Mouse (Mus musculus) adrenal gland, postnatal 4 days (tissue): Measurements from ENCODE around the gene Gm20517. TPM values are rescaled to one million over a fixed set of nuclear protein-coding genes. Genes with fewer than 3 reads are reported as not detected.
"Not testable (repeated sequence)": the region's sequence is repeated elsewhere in the genome, so short reads cannot be mapped to it uniquely, and the experiment has no call there.

Experiments used
- DNase-seq, 2 experiments: peaks; one replicate each; pipeline ENCODE4 v3.0.0; 2021 to 2022; ENCODE audit warnings: low spot score in 2 of 2, mixed read lengths in 2 of 2
- total RNA-seq, 2 experiments: library from RNA; stranded (reverse); gene quantifications; 2 replicates each; pipeline ENCODE4 v1.2.3; 2021

Gm20517 gene
- total RNA-seq, 2 experiments from 2014 or later: 4.1 to 4.8 TPM

- no peak for DNase-seq
Observed at GRCm38 (mm10) chr17:47625088-47625487, 13.7 kb downstream of the Gm20517 start.

- DNase-seq: no peak
Observed at GRCm38 (mm10) chr17:47626031-47626430, 14.6 kb downstream of the Gm20517 start.

DNA sequence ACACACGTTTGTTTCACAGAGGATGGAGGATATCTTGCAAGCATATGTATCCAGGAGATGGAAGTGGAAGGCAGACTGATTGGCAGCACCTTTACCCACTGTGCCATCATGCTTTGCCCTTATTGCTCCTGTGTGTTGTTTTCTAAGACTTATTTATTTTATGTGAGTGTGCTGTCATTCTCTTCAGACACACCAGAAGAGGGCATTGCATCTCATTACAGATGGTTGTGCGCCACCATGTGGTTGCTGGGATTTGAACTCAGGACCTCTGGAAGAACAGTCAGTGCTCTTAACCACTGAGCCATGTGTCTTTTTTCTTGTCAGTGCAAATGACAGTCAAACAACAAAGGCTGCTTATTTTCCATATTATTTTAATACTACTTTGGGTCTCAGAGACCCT, 16.4 kb downstream of the Gm20517 start:
- DNase-seq: no peak

- peak; percentile 82 to 90 for DNase-seq
Observed at GRCm38 (mm10) chr17:47628851-47629676, 17.7 kb downstream of the Gm20517 start.

- peak in 1 of 2 experiments; percentile 27 for DNase-seq
Observed at GRCm38 (mm10) chr17:47629717-47630677, 18.6 kb downstream of the Gm20517 start.

GRCm38 (mm10) chr17:47630678-47631065, 19.3 kb downstream of the Gm20517 start, which contains the start of gene Usp49:
Gene Usp49 (plus strand): TSS chr17:47630690.
- no peak for DNase-seq

GRCm38 (mm10) chr17:47632181-47632840, 20.9 kb downstream of the Gm20517 start:
- DNase-seq: no peak

DNA sequence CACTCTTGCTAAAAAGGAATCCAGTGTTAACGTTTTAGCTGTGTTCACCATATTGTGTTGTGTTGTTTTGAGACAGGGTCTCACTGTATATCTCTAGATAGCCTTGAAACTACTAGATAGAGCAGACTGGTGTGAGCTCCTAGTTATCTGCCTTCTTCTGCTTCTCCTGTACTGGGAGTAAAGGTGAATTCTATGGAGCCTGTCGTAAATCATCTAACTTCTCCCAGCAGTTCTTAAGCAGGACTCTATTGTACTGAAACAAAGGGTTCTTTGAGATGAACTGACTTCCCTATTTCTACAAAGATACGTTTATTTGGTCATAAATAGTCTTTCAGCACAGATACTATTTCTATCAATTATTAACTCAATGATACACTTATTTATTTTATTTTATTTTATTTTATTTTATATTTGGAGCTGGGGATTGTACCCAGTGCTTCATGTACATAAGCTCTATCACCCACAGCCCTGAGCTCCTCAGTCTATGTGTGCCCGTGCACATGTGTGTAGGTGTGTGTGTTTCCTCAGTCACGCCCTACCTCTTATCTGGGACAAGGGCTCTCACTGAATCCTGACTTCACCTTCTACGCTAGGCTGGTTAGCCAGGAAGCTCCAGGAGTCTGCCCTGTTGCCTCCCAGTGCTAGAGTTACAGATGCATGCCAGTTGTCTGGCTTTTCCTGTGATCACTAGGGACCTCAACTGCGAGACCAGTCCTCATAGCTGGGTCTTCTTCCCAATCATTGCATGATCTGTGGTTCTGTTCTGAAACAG, 22.8 kb downstream of the Gm20517 start:
- no peak for DNase-seq

GRCm38 (mm10) chr17:47642992-47643391, 31.6 kb downstream of the Gm20517 start:
- no peak for DNase-seq

DNA sequence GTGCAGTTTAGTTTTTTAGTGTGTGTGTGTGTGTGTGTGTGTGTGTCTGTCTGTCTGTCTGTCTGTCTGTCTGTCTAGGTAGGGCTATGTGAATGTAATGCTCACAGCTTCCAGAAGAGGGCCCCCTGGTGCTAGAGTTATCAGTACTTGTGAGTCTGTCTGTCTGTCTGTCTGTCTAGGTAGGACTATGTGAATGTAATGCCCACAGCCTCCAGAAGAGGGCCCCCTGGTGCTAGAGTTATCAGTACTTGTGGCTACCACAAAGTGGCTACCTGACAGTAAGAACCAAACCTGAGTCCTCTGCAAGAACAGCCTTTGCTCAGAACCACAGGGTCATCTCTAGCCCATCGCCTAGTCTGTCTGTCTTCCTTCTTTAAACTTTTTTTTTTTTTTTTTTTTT, 35.3 kb downstream of the Gm20517 start:
- peak in 1 of 2 experiments; percentile 40 for DNase-seq

DNA sequence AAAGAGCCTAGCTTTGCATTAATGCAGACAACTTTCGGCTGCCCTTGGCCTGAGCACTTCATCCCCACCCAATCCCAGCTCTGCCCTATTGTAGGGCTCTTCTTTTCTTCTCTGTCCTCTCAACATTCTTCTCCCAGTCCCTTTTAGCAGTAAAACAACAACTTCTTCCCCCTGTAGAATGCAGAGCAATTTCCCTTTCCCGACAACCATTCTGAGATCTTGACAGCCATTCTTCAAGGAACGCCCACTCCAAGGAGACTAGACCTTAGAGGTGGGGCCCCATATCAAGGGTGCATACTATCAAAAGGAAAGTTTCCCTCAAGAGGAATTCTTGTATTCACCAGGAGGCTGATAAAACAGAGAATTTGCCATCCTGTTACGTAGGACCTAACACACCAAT, 37.6 kb downstream of the Gm20517 start:
- DNase-seq: no peak

DNA sequence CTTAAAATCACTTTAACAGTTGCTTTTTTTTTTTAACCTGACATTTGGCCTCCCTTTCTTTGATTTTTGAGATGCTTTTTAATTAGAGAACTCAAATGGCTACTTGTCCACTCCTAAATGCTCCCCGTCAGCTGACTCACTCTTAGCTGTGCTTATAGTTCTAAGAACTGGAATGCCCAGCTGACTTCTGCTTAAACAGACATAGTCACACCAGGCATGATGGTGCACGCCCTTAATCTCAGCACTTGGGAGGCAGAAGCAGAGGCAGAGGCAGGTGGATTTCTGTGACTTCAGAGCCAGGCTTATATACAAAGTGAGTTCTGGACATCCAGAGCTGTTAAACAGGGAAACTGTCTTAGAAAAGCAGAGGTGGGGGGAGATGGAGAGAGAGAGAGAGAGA, 40.6 kb downstream of the Gm20517 start:
- DNase-seq: no peak

- not testable (repeated sequence) for DNase-seq
Observed at GRCm38 (mm10) chr17:47654346-47654745, 43.0 kb downstream of the Gm20517 start.

DNA sequence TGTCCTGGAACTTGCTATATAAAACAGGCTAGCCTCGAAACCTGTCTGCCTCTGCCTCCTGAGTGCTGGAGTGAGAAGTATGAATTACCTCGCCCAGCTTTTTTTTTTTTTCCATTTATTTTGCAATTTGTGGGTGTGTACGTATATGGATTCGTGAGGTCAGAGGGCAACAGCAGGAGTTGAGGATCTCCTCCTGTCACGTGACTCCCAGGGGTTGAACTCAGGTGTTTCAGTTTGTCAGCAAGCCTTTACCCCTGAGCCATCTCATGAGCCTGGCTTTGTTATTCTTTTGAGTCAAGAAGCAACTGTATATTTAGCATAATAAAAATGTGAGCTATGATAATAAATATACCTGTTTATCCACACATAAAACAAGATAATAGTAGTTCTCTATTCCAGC, 44.3 kb downstream of the Gm20517 start:
- no peak for DNase-seq

GRCm38 (mm10) chr17:47657901-47658300, 46.5 kb downstream of the Gm20517 start:
- no peak for DNase-seq

- DNase-seq: no peak
Observed at GRCm38 (mm10) chr17:47658741-47659243, 47.4 kb downstream of the Gm20517 start.

GRCm38 (mm10) chr17:47663009-47663713, 51.8 kb downstream of the Gm20517 start:
- no peak for DNase-seq

DNA sequence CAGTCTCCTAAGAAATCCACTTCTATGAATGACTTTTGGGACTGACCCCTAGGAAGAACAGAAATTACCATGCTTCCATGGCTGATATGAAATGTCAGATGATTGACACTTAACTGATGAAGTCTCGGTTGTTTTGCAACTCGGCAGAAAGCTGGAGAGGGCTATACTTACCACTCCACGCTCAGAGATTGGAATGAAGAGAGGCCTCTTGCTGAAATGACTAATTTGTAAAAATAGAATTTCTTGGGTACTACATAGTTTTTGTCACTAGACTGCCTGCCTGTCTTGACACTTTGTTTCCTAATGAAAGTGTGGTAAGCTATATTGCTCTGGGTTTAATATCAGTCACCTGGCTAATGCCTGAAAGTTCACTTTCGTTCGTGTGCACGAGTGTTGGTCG, 53.1 kb downstream of the Gm20517 start:
- DNase-seq: no peak

DNA sequence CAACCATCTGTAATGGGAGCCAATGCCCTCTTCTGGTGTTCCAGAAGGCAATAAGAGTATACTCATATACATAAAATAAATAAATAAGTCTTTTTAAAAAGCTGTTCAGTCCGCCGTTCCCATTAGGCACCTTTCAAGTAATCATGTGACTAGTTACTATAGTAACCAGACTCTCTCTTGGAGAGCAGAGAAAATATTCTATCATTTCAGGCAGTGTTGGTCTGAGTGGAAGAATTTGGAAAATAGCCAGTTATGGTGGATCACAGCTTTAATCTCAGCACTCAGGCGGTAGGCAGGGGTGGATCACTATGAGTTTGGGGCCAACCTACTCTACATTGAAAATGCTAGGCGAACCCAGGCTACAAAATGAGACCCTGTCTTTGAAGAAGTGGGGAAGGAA, 57.8 kb downstream of the Gm20517 start:
- no peak for DNase-seq

GRCm38 (mm10) chr17:47671988-47672310, 60.6 kb downstream of the Gm20517 start:
- DNase-seq: no peak
